Comparison of ENCODE assay signal across 8 mouse cellular contexts in genomic region chr19:9065621-9066561, GRCm38 (mm10). TPM values are rescaled to one million over a fixed set of nuclear protein-coding genes. Genes with fewer than 3 reads are reported as not detected.
DNase-seq lines count a peak whose midpoint lies in the region; ATAC-seq and TF ChIP-seq lines count a peak whose summit lies in the region.

No protein-coding gene starts in this region.

- TF ChIP-seq CTCF in G1E (IDR thresholded peaks at IDR 0.05; ENCODE audit: low read depth, low read length), result no peak

- H3K27me3 ChIP-seq in kidney, embryonic 15.5 days, result no peaks in the 10 kb centered on the region
- H3K27me3 ChIP-seq in G1E (ENCODE audit: insufficient read depth, low read length), result no peaks in the 10 kb centered on the region; the same call in 1 of the 2 replicates
- H3K27me3 ChIP-seq in limb, embryonic 12.5 days, result no peaks in the 10 kb centered on the region

- peak overlapping the region; percentile 29 for H3K27ac ChIP-seq in kidney, embryonic 15.5 days
- H3K27ac ChIP-seq in limb, embryonic 12.5 days, result peak overlapping the region; percentile 5; the same call in 1 of the 2 replicates

- no peak overlapping the region for H3K9ac ChIP-seq in kidney, embryonic 15.5 days
- no peak overlapping the region for H3K9ac ChIP-seq in limb, embryonic 12.5 days (replicated peaks)

- no peak overlapping the region for H3K4me2 ChIP-seq in kidney, embryonic 15.5 days
- H3K4me2 ChIP-seq in limb, embryonic 12.5 days, result no peak overlapping the region

- DNase-seq in kidney, postnatal 25 days, result no peak
- peak; percentile 47 for DNase-seq in G1E (ENCODE audit: low spot score)
- peak; percentile 27 to 56 for DNase-seq in frontal cortex, adult 2 months (ENCODE audit: extremely low spot score in 1 of 2, low spot score in 1 of 2)
- peak; percentile 52 to 71 for DNase-seq in right cerebral cortex, postnatal 10 days (ENCODE audit: low spot score in 2 of 2)
- no peak for DNase-seq in cerebellum, postnatal 25 days

- 38% methylated on average over 9 of the region's 9 CpGs for WGBS in kidney, embryonic 15.5 days
- 58% methylated on average over 9 of the region's 9 CpGs for WGBS in limb, embryonic 12.5 days

- peaks cover 30% of the 10 kb centered on the region for H3K4me1 ChIP-seq in kidney, embryonic 15.5 days
- peaks cover 70% of the 10 kb centered on the region for H3K4me1 ChIP-seq in G1E (ENCODE audit: insufficient read depth, low read depth, low read length)
- H3K4me1 ChIP-seq in limb, embryonic 12.5 days (replicated peaks), result peaks cover 9% of the 10 kb centered on the region

- peak; percentile 75 for ATAC-seq in kidney, embryonic 15.5 days (replicated peaks; ENCODE audit: low FRiP score)
- ATAC-seq in G1E (ENCODE audit: extremely low read depth, insufficient number of reproducible peaks, low FRiP score, poor library complexity, severe bottlenecking), result peak; percentile 57
- no peak for ATAC-seq in limb, embryonic 12.5 days (ENCODE audit: insufficient number of reproducible peaks, insufficient read depth, low FRiP score, low TSS enrichment, low read depth)
- ATAC-seq in cerebellum, adult (ENCODE audit: insufficient number of reproducible peaks, low FRiP score, low TSS enrichment), result no peak

- no peak overlapping the region for H3K4me3 ChIP-seq in kidney, embryonic 15.5 days (replicated peaks)
- no peak overlapping the region for H3K4me3 ChIP-seq in G1E (ENCODE audit: low read depth, low read length)
- no peak overlapping the region for H3K4me3 ChIP-seq in limb, embryonic 12.5 days (replicated peaks)

- no peaks in the 10 kb centered on the region for H3K36me3 ChIP-seq in kidney, embryonic 15.5 days
- H3K36me3 ChIP-seq in G1E (replicated peaks), result no peaks in the 10 kb centered on the region
- H3K36me3 ChIP-seq in limb, embryonic 12.5 days, result no peaks in the 10 kb centered on the region

- no peaks in the 10 kb centered on the region for H3K9me3 ChIP-seq in kidney, embryonic 15.5 days (replicated peaks)
- no peaks in the 10 kb centered on the region for H3K9me3 ChIP-seq in G1E (replicated peaks)
- H3K9me3 ChIP-seq in limb, embryonic 12.5 days, result no peaks in the 10 kb centered on the region

RNA-seq across cellular contexts. Expression of gene Scgb1a1, which starts 21.9 kb away (rescaled TPM):
- not detected in 2 replicates for polyA plus RNA-seq in kidney, embryonic 15.5 days (2015; fragmentation: Nextera tagmentation; extraction: Ambion mirVana)
- not detected in 2 replicates for total RNA-seq in G1E (2014; fragmentation: Nextera tagmentation)
- total RNA-seq in G1E (2017), result not detected in 2 replicates
- polyA plus RNA-seq in G1E (2012), result not detected in 2 replicates
- polyA plus RNA-seq in frontal cortex, adult 2 months (2012; rRNA removed), result 0.42 and 0.44 TPM in 2 replicates
- polyA plus RNA-seq in limb, embryonic 12.5 days (2016; fragmentation: Nextera tagmentation; extraction: Ambion mirVana), result not detected in 2 replicates

Comparison
In these comparisons a context has a peak if more than half of its experiments do, and no peak if none do; other contexts are left out.
1. ATAC-seq: peak in kidney, embryonic 15.5 days (single experiment) and G1E (single experiment); none in limb, embryonic 12.5 days (single experiment) and cerebellum, adult (single experiment).
2. DNase-seq: peak in G1E (single experiment), frontal cortex, adult 2 months (2 of 2) and right cerebral cortex, postnatal 10 days (2 of 2); none in kidney, postnatal 25 days (0 of 2) and cerebellum, postnatal 25 days (0 of 2).